Mouse (Mus musculus): ENCODE measurements around the gene Osmr.

GRCm38 (mm10) chr15:6901236-6901635, 26.5 kb upstream of the Osmr start:
- no peak for TF ChIP-seq POLR2A (IDR thresholded peaks at IDR 0.05; ENCODE audit: borderline replicate concordance, low read depth, low read length)
- no peak for TF ChIP-seq CTCF (IDR thresholded peaks at IDR 0.05; ENCODE audit: low read depth, low read length)

All from bone marrow macrophage, adult 2 months (primary cell).